Mouse (Mus musculus) ovary, postnatal 10 days (tissue): ENCODE measurements at regions not wholly inside any gene's neighbourhood (a gene's known extent, or its start where the extent isn't known, plus 50 kb on each side); places are given as distances from the start of the nearest gene placed in this dataset.

Experiments
- DNase-seq: peaks from one replicate; pipeline ENCODE4 v3.0.0; 2022; ENCODE audit warnings: low spot score

GRCm38 (mm10) chr5:119215364-119215763 is 455.1 kb upstream of the Tbx3 start:
- DNase-seq: no peak

- DNase-seq: no peak
Observed at GRCm38 (mm10) chr5:119216146-119216545, 454.3 kb upstream of the Tbx3 start.

DNA sequence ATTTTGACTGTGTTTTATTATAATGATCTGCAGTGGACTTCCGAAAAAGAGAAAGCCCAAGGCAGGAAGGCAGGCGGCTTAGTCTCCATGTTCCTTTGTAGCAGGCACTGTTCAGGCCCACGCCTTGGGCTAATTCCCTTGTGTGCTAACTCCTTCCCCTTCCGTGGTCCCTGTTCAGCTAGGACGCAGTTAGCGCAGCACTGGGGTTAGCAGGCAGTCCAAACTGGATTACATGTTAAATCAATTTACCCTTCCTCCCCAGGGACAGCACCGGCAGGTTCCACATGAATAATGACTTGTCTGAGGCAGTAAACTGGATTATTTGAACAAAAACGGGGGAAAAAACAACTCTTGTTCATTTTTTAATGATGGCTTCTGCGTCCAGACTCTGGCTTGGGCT is 453.4 kb upstream of the Tbx3 start:
- no peak for DNase-seq

DNA sequence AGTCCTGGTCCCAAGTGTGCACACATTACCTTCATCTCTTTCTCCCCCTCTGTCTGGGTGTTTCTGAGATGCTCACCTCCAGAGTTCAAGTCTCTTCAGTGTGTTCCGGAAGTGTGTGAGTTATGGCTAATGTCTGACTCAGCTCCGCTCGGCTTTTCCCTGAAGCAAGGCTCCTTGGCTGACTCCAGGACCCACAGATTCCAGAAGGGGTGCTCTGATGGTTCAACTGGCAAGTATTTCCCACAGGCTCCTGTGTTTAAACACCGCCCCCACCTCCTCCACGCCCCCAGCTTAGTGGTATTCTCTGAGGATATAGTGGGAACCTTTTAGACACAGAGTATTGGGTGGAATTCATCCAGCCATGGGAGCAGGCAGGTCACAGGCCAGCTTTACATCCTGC is 441.8 kb upstream of the Tbx3 start:
- no peak for DNase-seq

GRCm38 (mm10) chr5:119232941-119233340 is 437.5 kb upstream of the Tbx3 start:
- no peak for DNase-seq

GRCm38 (mm10) chr5:119235884-119236283 is 434.6 kb upstream of the Tbx3 start:
- no peak for DNase-seq

GRCm38 (mm10) chr5:119246824-119247223 is 423.6 kb upstream of the Tbx3 start:
- DNase-seq: no peak

DNA sequence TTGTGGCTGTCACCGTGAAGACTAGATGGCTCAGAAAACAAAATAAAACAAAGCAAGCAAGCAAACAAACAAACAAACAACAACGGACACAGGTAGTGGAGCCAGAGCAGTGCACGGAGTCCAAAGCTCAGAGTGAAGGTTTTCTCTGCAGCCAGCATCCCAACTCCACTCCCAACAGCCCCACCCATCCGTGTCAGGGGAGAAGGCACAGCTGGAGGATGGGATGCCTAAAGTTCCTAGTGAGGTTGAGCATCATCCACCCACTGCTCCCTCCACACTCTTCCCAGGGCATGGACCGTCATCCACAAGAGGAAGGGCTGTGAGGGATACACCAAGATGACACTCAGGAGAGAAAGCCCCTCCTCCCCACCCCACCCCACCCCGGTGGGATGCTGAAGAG is 421.8 kb upstream of the Tbx3 start:
- no peak for DNase-seq

GRCm38 (mm10) chr5:119249124-119249718 is 421.2 kb upstream of the Tbx3 start:
- DNase-seq: no peak

- no peak for DNase-seq
Observed at GRCm38 (mm10) chr5:119251311-119252047, 419.0 kb upstream of the Tbx3 start.

DNA sequence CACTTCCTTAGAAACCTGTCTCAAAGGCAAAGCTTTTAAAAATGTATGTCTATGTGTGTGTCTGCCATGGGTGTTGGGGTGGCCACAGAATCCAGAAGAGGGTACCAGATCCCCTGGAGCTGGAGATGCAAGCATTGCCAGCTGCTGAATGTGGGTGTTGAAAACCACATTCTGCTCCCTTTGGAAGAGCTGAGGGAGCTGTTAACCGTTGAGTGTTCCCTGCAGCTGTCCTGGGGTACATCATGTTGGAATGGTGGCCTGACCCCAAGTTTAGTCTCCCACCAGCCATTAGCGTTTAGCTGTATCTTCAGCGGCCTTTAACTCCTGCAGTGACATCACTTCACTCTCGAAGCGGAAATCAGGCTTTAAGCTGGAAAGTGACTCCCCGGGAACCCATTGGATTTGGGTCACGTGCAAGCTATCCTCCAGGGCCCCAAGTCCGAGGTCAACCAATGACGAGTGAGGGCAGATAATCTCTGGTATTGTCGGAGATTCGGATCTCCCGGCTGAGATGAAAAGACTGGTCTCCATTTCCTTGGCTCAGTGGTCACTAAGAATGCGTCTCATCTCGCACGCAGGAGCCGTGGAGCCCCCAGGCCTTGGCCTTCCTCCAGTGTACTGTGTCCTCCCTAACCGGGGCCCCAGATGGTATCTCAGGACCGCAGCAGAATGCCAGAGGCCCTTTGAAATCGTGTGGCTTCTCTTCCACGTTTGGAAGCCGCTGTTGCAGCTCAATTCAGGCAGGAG is 412.9 kb upstream of the Tbx3 start:
- no peak for DNase-seq

GRCm38 (mm10) chr5:119258831-119259230 is 411.6 kb upstream of the Tbx3 start:
- DNase-seq: no peak

- no peak for DNase-seq
Observed at GRCm38 (mm10) chr5:119265149-119265890, 405.1 kb upstream of the Tbx3 start.

DNA sequence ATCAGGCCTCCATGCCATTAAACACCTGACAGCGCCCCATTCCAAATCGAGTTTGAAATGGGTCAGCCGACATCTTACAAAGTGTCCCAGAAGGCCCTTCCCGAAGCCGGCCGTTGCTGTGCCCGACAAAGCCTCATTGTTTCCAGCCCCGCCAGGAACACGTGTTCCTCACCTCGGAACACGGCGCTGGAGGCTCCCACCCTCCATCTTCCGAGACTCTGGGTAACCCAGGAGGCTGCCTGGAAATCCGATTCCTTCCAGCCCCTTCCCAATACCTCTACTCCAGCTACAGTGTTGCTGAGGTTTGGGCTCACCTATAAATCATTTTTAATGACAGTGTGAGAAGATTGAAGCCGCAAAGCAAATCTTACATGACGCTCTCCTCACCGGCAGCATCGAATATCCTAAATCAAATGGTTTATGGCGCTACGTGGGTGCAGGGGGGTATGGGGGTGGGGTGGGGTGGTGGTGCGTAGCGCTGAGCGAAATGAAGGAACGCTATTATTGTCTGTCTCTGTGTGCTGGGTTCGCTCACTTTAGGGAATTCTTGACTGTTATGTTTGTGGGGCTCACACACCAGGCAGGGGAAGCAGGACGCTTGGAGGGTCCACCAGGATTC is 399.1 kb upstream of the Tbx3 start:
- DNase-seq: no peak

GRCm38 (mm10) chr5:119273203-119273602 is 397.3 kb upstream of the Tbx3 start:
- no peak for DNase-seq

DNA sequence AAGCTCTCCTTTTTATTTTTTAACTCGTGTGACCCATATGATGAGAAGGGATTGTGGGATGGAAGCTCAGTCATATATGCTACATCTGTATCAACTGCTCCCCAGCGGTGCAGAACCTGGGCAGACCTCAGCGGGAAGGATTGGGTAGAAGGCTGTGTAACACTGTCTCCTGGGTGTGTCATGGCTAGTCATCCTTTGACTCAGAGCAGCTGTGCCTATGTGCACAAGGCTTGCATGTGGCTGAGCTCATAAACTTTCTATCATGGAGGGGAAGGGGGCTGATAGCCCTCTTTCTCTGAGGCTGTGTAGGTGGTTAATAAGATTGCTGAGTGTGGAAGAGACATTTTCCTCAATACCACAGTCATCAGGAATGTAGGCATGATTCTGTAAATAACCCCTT is 396.9 kb upstream of the Tbx3 start:
- no peak for DNase-seq

DNA sequence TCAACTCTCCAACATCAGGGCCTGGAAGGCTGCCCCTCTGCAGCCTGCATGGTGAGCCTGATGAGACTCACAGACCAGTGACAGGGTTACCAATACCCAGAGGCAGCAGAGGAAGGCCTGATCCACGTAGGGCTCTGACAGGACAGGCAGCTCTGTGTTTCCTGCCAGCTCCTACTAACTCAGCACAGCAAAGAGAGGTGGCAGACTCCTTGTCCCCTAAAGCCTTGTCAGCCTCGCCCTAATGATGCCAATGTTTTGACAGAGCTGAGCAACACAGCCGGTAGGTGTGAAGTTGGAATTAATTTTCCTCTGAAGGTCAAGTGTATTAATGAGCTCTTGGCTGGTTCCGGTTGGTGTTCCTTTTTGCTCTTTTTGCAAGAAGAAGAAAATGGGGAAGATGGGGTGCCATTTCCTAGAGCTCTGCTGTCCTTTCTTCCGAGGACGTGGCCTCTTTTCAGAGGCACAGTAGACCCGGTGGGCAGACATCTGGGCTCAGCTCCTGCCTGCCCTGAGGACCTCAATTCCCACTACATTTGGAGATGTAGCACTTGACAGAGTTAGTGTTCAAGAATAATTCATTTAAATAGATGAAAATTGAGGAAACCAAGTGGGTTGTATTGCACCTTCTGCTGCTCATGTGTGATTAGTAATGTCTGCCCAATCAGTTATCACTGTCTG is 395.5 kb upstream of the Tbx3 start:
- DNase-seq: no peak

GRCm38 (mm10) chr5:119280146-119280545 is 390.3 kb upstream of the Tbx3 start:
- no peak for DNase-seq

GRCm38 (mm10) chr5:119289808-119290207 is 380.7 kb upstream of the Tbx3 start:
- no peak for DNase-seq

DNA sequence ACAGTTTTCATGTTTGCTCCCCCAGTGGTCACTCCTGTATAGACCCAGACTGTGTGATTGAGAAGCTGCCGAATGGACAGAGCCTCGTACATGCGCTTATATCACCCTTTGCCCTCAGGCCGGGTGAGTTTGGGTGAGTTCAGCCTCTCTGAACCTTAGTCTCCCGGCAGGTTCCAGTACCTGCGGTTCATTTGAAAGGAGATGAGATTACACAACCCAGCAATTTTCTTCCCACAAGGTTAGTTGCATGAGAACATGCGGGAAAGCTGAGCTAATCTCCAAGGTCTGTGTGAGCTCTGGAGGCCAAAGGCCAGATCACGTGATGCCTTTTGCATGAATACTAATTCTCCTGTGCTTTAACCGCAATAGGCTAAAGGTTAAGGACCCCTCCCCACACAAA is 378.1 kb upstream of the Tbx3 start:
- DNase-seq: no peak

DNA sequence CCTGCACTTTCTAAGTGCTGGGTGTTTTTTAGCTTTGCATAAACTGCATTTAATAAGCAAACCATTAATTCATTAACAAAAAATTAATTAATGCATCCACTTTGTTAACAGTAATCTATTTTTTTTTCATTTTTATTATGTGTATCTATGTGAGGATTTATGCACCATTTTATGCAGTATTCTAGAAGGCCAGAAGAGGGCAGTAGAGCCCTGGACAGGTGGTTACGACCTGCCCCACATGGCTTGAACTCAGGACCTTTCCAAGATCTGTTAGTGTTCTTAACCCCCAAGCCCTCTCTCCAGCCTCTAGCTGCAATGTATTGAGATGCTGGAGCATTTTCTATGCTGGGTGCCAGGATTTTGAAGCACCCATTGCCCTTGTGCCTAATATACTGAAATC is 377.6 kb upstream of the Tbx3 start:
- no peak for DNase-seq

- no peak for DNase-seq
Observed at GRCm38 (mm10) chr5:119299311-119299710, 371.2 kb upstream of the Tbx3 start.
